Mouse (Mus musculus): ENCODE results near the gene Grb2. TPM values are rescaled to one million over a fixed set of nuclear protein-coding genes. Genes with fewer than 3 reads are reported as not detected.

Gene Grb2
- polyA plus RNA-seq, 1 experiment from 2014 or later, result 176 TPM

DNA sequence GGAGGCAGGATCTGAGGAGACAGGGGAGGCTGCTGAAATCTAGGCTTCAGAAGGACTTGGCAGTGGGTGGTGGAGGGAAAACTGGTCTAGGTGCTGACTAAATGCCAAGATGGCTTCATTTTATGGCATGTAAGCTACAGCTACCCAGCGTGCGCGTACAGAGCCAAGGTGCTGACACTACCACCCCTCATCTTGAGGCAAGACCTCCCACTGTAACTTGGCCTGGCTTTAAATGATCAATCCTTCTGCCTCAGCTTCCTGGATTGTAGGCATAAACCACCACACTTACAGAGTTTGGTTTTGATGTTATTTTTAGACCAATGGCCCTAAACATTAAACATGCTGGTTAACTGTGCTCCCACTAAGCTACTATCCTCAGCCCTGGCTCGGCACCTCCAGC, 68.9 kb downstream of the Grb2 start:
- 95% methylated on average over 4 of the region's 4 CpGs for whole genome bisulfite sequencing
- ATAC-seq, result no peak
- Histone ChIP-seq H3K36me3 (peaks cover 5% of the 10 kb centered on the region; the same call in 1 of the 2 replicates), H3K9ac (replicated peaks) (no peak overlapping the region), H3K4me1 (replicated peaks) (no peaks in the 10 kb centered on the region), H3K27ac (no peak overlapping the region), H3K27me3 (no peaks in the 10 kb centered on the region), H3K4me3 (replicated peaks) (no peak overlapping the region), H3K9me3 (no peaks in the 10 kb centered on the region), H3K4me2 (replicated peaks) (no peak overlapping the region)

DNA sequence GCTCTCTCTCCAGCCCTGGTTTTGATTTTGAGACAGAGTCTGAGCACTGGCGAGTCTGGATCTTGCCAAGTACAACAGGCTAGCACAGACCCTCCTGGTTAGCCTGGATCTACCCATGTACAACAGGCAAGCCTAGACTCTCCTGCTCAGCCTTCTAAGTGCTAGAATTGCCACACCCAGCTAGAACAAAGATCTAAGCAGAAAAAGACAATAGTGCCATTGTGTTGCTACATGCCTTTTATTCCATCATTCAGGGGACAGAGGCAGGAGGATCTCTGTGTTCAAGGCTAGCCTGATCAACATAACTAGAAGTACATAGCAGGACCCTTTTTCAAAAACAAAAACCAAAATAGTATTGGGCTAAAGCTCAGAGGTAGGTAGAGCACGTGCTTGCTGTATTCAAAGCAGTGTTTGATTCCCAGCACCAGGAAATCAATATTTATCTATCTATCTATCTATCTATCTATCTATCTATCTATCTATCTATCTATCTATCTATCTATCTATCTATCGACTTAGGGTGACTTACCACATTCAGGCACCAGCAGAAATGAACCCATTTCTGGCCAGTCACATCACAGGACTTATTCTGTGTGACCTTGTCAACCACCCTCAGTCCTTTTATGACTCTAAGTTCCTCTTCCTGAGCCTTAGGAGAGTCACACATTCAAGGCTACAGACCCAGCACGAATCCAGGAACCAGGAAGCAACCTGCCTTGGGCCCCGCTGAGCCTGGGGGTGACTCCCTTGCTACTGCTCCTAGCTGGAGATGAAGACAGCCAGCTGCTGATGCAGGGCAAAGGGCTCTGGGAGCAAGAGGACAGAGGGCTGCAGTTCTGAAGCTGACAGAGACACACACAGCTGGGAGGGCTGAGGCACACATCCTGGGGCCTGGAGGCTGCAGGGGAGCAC, 69.6 kb downstream of the Grb2 start:
- H3K9ac ChIP-seq (replicated peaks), result no peak overlapping the region
- no peak for ATAC-seq
- no peaks in the 10 kb centered on the region for H3K36me3 ChIP-seq
- no peaks in the 10 kb centered on the region for H3K4me1 ChIP-seq (replicated peaks)
- no peaks in the 10 kb centered on the region for H3K27me3 ChIP-seq
- no peak overlapping the region for H3K4me3 ChIP-seq (replicated peaks)
- no peaks in the 10 kb centered on the region for H3K9me3 ChIP-seq
- H3K4me2 ChIP-seq (replicated peaks), result no peak overlapping the region
- 81% methylated on average over 5 of the region's 5 CpGs for WGBS
- H3K27ac ChIP-seq, result no peak overlapping the region

DNA sequence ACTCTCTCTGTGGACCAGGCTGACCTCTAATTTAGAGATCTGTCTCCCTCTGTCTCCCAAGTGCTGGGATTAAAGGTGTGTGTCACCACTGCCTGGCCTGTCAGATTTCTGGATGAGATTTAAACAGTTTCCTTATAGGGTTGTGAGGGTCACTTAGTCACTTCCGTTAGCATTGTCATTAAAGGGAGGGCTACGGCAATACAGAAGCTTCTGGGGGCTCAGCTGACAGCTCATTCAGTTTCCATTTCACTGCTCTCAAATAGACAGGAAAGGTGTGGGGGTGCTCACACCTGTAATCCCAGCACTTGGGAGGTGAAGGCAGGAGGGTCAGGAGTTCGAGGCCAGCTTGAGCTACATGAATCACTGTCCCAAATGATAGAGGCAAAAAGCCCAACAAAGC, 71.4 kb downstream of the Grb2 start:
- Histone ChIP-seq H3K27ac (no peak overlapping the region), H3K4me1 (replicated peaks) (no peaks in the 10 kb centered on the region), H3K9me3 (no peaks in the 10 kb centered on the region), H3K4me2 (replicated peaks) (no peak overlapping the region), H3K27me3 (no peaks in the 10 kb centered on the region), H3K36me3 (no peaks in the 10 kb centered on the region), H3K4me3 (replicated peaks) (no peak overlapping the region), H3K9ac (replicated peaks) (no peak overlapping the region)
- no peak for ATAC-seq
- 83% methylated on average over 3 of the region's 3 CpGs for WGBS

DNA sequence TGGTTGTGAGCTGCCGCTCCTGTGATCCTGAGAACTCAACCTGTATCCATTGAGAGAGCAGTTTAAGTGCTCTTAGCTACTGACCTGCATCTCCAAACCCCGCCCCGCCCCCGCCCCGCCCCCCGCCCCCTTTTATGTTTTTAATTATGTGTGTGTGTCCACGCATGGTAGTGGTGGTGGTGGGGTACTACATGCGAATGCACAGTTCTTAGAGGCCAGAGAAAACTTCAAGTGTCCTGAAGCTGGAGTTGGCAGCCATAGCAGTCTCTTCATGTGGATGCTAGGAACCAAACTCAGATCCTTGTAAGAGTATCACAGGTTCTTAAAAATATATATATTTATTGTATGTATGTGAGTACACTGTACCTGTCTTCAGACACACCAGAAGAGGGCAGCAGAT, 72.9 kb downstream of the Grb2 start:
- WGBS, result 73% methylated on average over 8 of the region's 8 CpGs
- no peak overlapping the region for H3K9ac ChIP-seq (replicated peaks)
- H3K27me3 ChIP-seq, result no peaks in the 10 kb centered on the region
- H3K27ac ChIP-seq, result no peak overlapping the region
- no peaks in the 10 kb centered on the region for H3K36me3 ChIP-seq
- H3K4me1 ChIP-seq (replicated peaks), result no peaks in the 10 kb centered on the region
- no peak for ATAC-seq
- H3K9me3 ChIP-seq, result no peaks in the 10 kb centered on the region
- no peak overlapping the region for H3K4me2 ChIP-seq (replicated peaks)
- no peak overlapping the region for H3K4me3 ChIP-seq (replicated peaks)

DNA sequence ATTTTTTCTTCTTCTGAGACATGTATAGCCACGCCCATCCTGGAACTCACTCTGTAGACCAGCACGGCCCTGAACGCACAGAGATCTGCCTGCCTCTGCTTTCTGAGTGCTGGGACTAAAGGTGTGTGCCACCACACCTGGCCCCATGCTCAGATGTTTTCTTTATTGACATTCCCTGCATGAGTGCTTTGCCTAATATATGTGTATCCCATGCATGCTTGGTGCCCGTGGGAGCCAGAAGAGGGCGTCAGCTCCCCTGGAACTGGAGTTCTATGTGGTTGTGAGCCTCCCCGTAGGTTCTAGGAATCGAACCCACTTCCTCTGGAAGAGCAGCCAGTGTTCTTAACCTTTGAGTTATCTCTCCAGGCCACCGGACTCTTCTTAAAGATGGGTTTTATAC, 73.4 kb downstream of the Grb2 start:
- 84% methylated on average over 8 of the region's 8 CpGs for WGBS

DNA sequence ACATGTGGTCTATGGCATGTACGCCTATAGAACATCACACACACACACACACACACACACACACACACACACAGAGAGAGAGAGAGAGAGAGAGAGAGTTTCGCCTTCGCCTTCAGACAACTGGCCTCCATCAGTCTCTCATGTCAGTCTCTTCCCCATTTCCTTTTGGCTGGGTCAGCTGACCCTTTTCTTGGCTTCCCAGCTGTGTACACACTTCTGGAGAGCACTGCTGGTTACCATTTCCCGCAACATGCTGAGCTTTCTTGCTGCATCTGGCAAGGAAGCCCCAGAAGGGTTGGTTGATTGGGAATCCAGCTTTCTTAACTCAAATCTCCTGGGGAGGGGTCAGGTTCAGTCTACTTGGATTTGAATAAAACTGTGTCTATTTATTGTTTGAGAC, 74.3 kb downstream of the Grb2 start:
- Histone ChIP-seq H3K4me1 (replicated peaks) (no peaks in the 10 kb centered on the region), H3K27ac (no peak overlapping the region), H3K4me2 (replicated peaks) (no peak overlapping the region), H3K27me3 (no peaks in the 10 kb centered on the region), H3K9me3 (no peaks in the 10 kb centered on the region), H3K36me3 (no peaks in the 10 kb centered on the region), H3K9ac (replicated peaks) (no peak overlapping the region), H3K4me3 (replicated peaks) (no peak overlapping the region)
- ATAC-seq, result no peak
- WGBS, result 75% methylated on average over 3 of the region's 4 CpGs

More for the DNA sequence above, 73.4 kb downstream of the Grb2 start:
- Histone ChIP-seq H3K4me2 (replicated peaks) (no peak overlapping the region), H3K4me1 (replicated peaks) (no peaks in the 10 kb centered on the region), H3K27ac (no peak overlapping the region), H3K36me3 (no peaks in the 10 kb centered on the region), H3K9me3 (no peaks in the 10 kb centered on the region), H3K27me3 (no peaks in the 10 kb centered on the region), H3K4me3 (replicated peaks) (no peak overlapping the region), H3K9ac (replicated peaks) (no peak overlapping the region)
- ATAC-seq, result no peak

DNA sequence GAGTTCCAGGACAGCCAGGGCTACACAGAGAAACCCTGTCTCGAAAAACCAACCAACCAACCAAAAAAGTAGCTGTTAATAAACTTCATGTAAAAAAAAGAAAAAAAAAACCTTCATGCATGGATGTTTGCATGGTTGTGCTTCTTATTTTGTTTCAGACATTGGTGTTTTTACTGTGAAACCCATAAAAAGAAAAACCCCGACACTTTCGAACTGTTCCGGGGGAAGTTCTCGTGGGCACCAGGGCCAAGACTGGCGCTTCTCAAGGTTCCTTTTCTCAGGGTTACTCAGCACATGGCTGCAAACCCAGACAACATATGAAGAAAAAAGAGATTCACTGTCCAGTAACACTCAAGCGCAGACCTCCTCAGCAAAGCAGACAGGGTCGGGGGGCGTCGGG, 75.5 kb downstream of the Grb2 start:
- WGBS, result 91% methylated on average over 10 of the region's 10 CpGs
- no peaks in the 10 kb centered on the region for H3K36me3 ChIP-seq
- H3K27me3 ChIP-seq, result no peaks in the 10 kb centered on the region
- no peak overlapping the region for H3K4me3 ChIP-seq (replicated peaks)
- 0 out of 2 replicates have a peak, but pooled peaks cover 2% of the 10 kb centered on the region for H3K4me1 ChIP-seq (replicated peaks)
- H3K9ac ChIP-seq (replicated peaks), result no peak overlapping the region
- no peak overlapping the region for H3K4me2 ChIP-seq (replicated peaks)
- ATAC-seq, result no peak
- no peaks in the 10 kb centered on the region for H3K9me3 ChIP-seq
- H3K27ac ChIP-seq, result no peak overlapping the region

DNA sequence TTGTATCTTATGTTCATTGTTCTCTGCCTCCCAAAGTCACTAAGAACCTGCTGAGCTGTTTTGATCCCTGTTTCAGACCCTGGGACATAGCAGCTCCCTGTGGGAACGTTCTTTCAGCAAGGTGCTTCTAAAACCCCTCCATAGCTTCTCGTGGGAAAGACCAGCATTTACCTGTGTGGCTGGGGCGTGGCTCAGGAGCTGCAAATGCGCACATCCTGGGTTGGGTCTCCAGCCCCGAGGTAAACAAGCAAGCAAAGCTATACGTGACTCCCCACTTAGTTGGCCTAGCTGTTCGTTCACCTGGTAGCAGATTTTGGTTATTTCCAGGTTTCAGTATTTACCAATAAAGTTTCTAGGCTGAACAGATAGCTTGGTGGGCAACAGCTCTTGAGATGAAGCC, 76.2 kb downstream of the Grb2 start:
- H3K4me1 ChIP-seq (replicated peaks), result peaks cover 6% of the 10 kb centered on the region
- H3K27ac ChIP-seq, result no peak overlapping the region
- H3K4me2 ChIP-seq (replicated peaks), result no peak overlapping the region
- no peaks in the 10 kb centered on the region for H3K36me3 ChIP-seq
- no peaks in the 10 kb centered on the region for H3K27me3 ChIP-seq
- H3K4me3 ChIP-seq (replicated peaks), result no peak overlapping the region
- H3K9me3 ChIP-seq, result no peaks in the 10 kb centered on the region
- no peak for ATAC-seq
- WGBS, result 80% methylated on average over 7 of the region's 7 CpGs
- no peak overlapping the region for H3K9ac ChIP-seq (replicated peaks)

DNA sequence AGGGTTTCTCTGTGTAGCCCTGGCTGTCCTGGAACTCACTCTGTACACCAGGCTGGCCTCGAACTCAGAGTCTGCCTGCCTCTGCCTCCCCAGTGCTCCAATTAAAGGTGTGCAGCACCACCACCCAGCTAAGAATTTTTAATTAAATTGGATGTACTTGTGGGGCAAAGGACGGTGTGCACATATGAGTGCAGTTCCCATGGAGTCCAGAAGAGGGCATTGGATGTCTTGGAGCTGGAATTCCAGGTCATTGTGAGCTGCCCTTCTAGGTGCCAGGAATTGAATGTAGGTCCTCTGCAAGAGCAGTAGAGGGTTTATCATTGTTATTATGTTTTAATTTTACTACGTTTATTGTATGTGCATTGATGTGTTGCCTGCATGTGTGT, 76.9 kb downstream of the Grb2 start:
- Histone ChIP-seq H3K36me3 (no peaks in the 10 kb centered on the region), H3K4me3 (replicated peaks) (no peak overlapping the region), H3K9ac (replicated peaks) (no peak overlapping the region), H3K4me1 (replicated peaks) (peaks cover 12% of the 10 kb centered on the region), H3K27me3 (no peaks in the 10 kb centered on the region), H3K4me2 (replicated peaks) (no peak overlapping the region), H3K27ac (no peak overlapping the region), H3K9me3 (no peaks in the 10 kb centered on the region)
- 29% methylated on average over 3 of the region's 3 CpGs for WGBS
- ATAC-seq, result no peak

DNA sequence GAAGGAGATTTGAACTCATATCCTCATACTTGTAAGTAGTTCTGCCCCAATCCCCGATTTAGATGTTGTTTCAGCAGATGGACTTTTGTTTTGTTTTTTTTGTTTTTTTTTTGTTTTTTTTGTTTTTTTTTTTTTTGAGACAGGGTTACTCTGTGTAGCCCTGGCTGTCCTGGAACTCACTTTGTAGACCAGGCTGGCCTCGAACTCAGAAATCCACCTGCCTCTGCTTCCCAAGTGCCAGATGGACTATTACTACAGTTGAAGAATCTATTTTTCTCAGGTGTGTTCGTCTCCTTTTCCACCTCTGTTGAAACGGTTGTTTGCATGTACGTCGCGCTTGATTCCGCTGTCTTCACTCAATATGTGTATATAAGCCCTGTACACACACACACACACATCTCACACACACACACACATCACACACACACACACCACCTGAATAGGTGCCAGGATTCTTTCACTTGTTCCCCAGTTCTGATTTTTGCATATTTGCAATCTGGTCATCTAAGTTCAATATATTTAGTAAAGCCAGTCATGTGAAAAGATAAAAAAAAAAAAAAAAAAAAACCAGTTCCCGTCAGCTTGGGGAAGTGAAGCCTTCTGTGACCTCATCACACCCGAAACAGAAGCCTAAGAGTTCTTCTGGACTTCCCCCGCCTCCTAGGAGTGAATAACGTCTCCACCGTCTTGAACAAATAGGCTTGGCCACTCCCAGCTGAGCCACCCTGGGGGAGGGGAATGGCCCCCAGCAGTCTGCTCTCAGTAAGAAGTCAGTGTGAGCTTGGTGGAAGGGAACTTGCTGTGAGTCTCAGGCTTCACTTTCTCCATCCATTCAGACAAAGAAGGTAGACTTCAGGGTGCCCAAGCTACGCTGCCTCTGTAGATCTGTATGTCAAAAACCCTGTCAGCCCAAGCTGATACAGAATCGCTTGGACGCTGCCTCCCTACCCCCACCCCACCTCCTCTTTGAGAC, 77.6 kb downstream of the Grb2 start:
- no peak for ATAC-seq

DNA sequence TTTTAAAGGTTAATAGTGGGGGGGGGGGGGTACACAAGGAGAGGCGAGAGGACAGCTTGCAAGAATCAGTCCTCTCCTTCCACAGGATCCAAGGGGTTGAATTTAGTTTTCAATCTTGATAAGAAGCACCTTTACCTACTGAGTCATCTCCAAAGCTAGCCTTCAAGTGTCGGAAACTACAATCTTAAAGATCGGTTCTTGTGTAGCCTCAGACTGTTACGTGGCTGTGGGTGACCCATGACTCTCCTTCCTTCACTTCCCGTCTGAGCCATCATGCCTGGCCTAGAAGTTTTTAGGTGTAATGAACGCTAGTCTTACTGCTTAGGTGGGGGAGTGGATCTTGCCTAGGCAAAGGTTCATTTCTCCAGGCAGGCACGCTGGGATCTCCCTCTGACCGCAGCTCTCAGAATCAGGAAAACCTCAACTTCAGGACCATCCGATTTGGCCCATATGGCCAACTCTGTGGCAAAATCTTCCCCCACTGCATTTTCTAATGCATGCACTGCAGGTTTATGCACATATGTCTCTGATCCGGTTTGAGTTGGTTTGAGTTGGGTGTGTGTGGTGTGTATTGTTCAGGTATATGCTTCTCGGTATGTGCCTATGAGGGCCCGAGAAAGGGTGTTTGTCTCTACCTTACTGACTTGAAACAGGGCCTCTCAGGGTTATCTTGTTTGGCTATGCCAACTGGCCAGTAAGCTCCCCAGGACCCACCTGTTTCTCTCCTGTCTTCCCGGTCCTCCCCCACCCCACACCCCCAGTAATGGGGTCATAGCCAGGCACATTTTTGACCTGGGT, 78.5 kb downstream of the Grb2 start:
- Histone ChIP-seq H3K27me3 (no peaks in the 10 kb centered on the region), H3K4me2 (replicated peaks) (no peak overlapping the region), H3K9ac (replicated peaks) (no peak overlapping the region), H3K27ac (no peak overlapping the region), H3K4me3 (replicated peaks) (no peak overlapping the region), H3K9me3 (no peaks in the 10 kb centered on the region), H3K4me1 (replicated peaks) (peaks cover 12% of the 10 kb centered on the region), H3K36me3 (no peaks in the 10 kb centered on the region)
- no peak for ATAC-seq
- WGBS, result 90% methylated on average over 13 of the region's 13 CpGs

More for the DNA sequence above, 77.6 kb downstream of the Grb2 start:
- Histone ChIP-seq H3K9ac (replicated peaks) (no peak overlapping the region), H3K27ac (no peak overlapping the region), H3K9me3 (no peaks in the 10 kb centered on the region), H3K27me3 (no peaks in the 10 kb centered on the region), H3K4me3 (replicated peaks) (no peak overlapping the region), H3K4me1 (replicated peaks) (peaks cover 12% of the 10 kb centered on the region), H3K4me2 (replicated peaks) (no peak overlapping the region), H3K36me3 (no peaks in the 10 kb centered on the region)
- 53% methylated on average over 16 of the region's 16 CpGs for WGBS

Data from midbrain, embryonic 13.5 days (tissue).